Mouse (Mus musculus): Measurements from ENCODE around the gene Slco2b1. TPM values are rescaled to one million over a fixed set of nuclear protein-coding genes. Genes with fewer than 3 reads are reported as not detected.

The Slco2b1 gene
- polyA plus RNA-seq, 1 experiment from 2014 or later, result 3.8 TPM

GRCm38 (mm10) chr7:99662311-99662710 lies 48.8 kb downstream of the Slco2b1 start:
- no peak for DNase-seq (ENCODE audit: low spot score)
- Histone ChIP-seq H3K9ac (replicated peaks; ENCODE audit: low read depth) (no peak overlapping the region), H3K36me3 (ENCODE audit: insufficient read depth, low read length) (no peaks in the 10 kb centered on the region), H3K27me3 (replicated peaks; ENCODE audit: insufficient read depth, low read length) (no peaks in the 10 kb centered on the region), H3K4me3 (ENCODE audit: low read depth, low read length) (no peak overlapping the region), H3K4me2 (replicated peaks; ENCODE audit: low read depth, low read length) (no peak overlapping the region), H3K9me3 (ENCODE audit: low read length) (no peaks in the 10 kb centered on the region), H3K27ac (ENCODE audit: low read length) (no peak overlapping the region), H3K4me1 (ENCODE audit: insufficient read depth, low read depth, low read length) (no peaks in the 10 kb centered on the region)
- 74% methylated on average over 2 of the region's 2 CpGs for WGBS
- TF ChIP-seq CTCF (IDR thresholded peaks at IDR 0.05) (no peak), EP300 (IDR thresholded peaks at IDR 0.05) (no peak)
- no peak for ATAC-seq

GRCm38 (mm10) chr7:99661571-99662230 lies 49.4 kb downstream of the Slco2b1 start:
- H3K9me3 ChIP-seq (ENCODE audit: low read length), result no peaks in the 10 kb centered on the region
- H3K27me3 ChIP-seq (replicated peaks; ENCODE audit: insufficient read depth, low read length), result no peaks in the 10 kb centered on the region
- no peak overlapping the region for H3K4me2 ChIP-seq (replicated peaks; ENCODE audit: low read depth, low read length)
- DNase-seq (ENCODE audit: low spot score) (no peak), ATAC-seq (no peak)
- TF ChIP-seq EP300 (IDR thresholded peaks at IDR 0.05), result no peak
- TF ChIP-seq CTCF (IDR thresholded peaks at IDR 0.05), result no peak
- no peak overlapping the region for H3K4me3 ChIP-seq (ENCODE audit: low read depth, low read length)
- no peak overlapping the region for H3K27ac ChIP-seq (ENCODE audit: low read length)
- 60% methylated on average over 14 of the region's 14 CpGs for WGBS
- no peaks in the 10 kb centered on the region for H3K36me3 ChIP-seq (ENCODE audit: insufficient read depth, low read length)
- no peaks in the 10 kb centered on the region for H3K4me1 ChIP-seq (ENCODE audit: insufficient read depth, low read depth, low read length)
- no peak overlapping the region for H3K9ac ChIP-seq (replicated peaks; ENCODE audit: low read depth)

DNA sequence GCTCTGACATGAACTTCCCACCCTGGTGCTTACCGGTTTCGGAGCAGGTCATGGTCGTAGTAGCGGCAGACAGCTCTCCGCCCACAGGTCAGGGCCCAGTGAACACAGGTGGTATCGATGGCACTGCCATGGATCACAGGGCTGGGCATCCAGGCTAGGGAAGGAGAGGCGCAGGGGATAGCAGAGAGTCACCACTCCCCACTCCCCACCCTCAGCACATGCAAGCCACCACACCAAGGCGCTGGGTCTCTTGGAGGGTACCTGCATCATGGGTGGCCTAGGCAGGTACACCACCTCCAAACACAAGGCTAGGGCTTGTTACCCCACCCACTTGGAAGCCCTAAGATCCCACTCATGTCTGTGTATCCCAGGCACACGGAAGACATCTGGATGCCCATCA lies 50.1 kb downstream of the Slco2b1 start:
- H3K4me2 ChIP-seq (replicated peaks; ENCODE audit: low read depth, low read length), result no peak overlapping the region
- H3K9me3 ChIP-seq (ENCODE audit: low read length), result no peaks in the 10 kb centered on the region
- no peak overlapping the region for H3K4me3 ChIP-seq (ENCODE audit: low read depth, low read length)
- H3K4me1 ChIP-seq (ENCODE audit: insufficient read depth, low read depth, low read length), result no peaks in the 10 kb centered on the region
- H3K27ac ChIP-seq (ENCODE audit: low read length), result no peak overlapping the region
- no peak overlapping the region for H3K9ac ChIP-seq (replicated peaks; ENCODE audit: low read depth)
- WGBS, result 85% methylated on average over 9 of the region's 9 CpGs
- ATAC-seq (no peak), DNase-seq (ENCODE audit: low spot score) (no peak)
- H3K27me3 ChIP-seq (replicated peaks; ENCODE audit: insufficient read depth, low read length), result no peaks in the 10 kb centered on the region
- no peaks in the 10 kb centered on the region for H3K36me3 ChIP-seq (ENCODE audit: insufficient read depth, low read length)
- TF ChIP-seq EP300 (IDR thresholded peaks at IDR 0.05) (no peak), CTCF (IDR thresholded peaks at IDR 0.05) (no peak)

DNA sequence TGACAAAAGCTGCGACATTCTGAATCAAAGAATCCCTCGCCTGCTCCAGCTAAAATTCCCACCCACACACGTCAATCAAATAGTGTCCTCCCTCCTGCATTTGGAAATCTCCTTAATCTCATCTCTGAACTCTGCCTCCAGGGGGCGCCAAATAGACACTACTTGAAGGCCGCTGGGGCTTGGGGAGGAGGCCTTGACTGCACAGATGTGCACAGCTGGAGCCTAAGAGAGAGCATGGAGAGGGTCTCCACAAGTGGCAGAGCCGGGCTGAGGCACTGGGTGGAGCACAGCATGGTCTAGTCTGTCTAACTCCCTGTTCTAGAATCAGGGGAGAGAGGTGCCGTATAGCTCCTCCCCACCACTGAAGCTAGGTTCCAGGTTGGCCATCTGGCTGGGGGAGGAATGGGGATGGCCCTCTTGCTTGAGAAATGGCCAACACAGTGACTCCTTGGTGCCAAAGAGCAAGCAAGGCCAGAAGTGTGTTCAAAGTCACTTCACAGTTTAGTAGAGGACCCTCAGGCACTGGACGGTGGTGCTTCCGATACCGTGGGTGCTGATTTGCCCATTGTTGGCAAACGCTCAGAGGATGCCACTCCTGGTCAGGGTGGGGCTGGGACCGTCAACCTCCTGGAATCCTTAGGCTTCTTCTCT lies 51.6 kb downstream of the Slco2b1 start:
- peak; percentile 66 for ATAC-seq
- no peak for TF ChIP-seq EP300 (IDR thresholded peaks at IDR 0.05)
- peak; percentile 90 for TF ChIP-seq CTCF (IDR thresholded peaks at IDR 0.05)
- Histone ChIP-seq H3K27ac (ENCODE audit: low read length) (no peak overlapping the region), H3K4me1 (ENCODE audit: insufficient read depth, low read depth, low read length) (no peaks in the 10 kb centered on the region), H3K36me3 (ENCODE audit: insufficient read depth, low read length) (no peaks in the 10 kb centered on the region), H3K27me3 (replicated peaks; ENCODE audit: insufficient read depth, low read length) (no peaks in the 10 kb centered on the region), H3K9ac (replicated peaks; ENCODE audit: low read depth) (no peak overlapping the region), H3K4me2 (replicated peaks; ENCODE audit: low read depth, low read length) (no peak overlapping the region), H3K9me3 (ENCODE audit: low read length) (no peaks in the 10 kb centered on the region), H3K4me3 (ENCODE audit: low read depth, low read length) (no peak overlapping the region)
- peak; percentile 87 for DNase-seq (ENCODE audit: low spot score)
- WGBS, result 44% methylated on average over 12 of the region's 12 CpGs

GRCm38 (mm10) chr7:99654244-99654643 lies 56.9 kb downstream of the Slco2b1 start:
- DNase-seq (ENCODE audit: low spot score), result no peak
- Histone ChIP-seq H3K9ac (replicated peaks; ENCODE audit: low read depth) (no peak overlapping the region), H3K36me3 (ENCODE audit: insufficient read depth, low read length) (no peaks in the 10 kb centered on the region), H3K9me3 (ENCODE audit: low read length) (no peaks in the 10 kb centered on the region), H3K4me2 (replicated peaks; ENCODE audit: low read depth, low read length) (no peak overlapping the region), H3K4me1 (ENCODE audit: insufficient read depth, low read depth, low read length) (no peaks in the 10 kb centered on the region), H3K27ac (ENCODE audit: low read length) (no peak overlapping the region), H3K4me3 (ENCODE audit: low read depth, low read length) (no peak overlapping the region), H3K27me3 (replicated peaks; ENCODE audit: insufficient read depth, low read length) (no peaks in the 10 kb centered on the region)
- no peak for TF ChIP-seq CTCF (IDR thresholded peaks at IDR 0.05)
- TF ChIP-seq EP300 (IDR thresholded peaks at IDR 0.05), result no peak
- no peak for ATAC-seq
- WGBS, result 61% methylated on average over 11 of the region's 11 CpGs

DNA sequence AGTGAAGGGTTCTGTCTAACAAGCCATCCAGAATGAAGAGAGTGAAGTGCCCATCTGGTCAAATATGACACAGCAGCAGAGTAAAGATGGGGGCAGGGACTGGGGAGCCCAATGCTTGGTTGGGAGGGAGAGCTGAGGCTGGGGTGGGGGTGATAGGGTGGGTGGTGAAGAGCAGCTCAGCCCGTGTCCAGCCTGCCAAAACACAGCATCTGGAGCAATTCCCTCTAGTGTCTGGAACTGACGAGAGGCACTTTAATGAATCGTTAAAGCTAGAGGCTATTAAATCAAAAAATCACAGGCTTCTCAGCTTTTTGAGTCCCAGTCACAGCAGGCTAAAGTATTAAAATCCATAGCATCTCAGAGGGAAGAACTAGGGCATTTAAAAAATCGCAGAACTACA lies 61.6 kb downstream of the Slco2b1 start:
- H3K4me1 ChIP-seq (ENCODE audit: insufficient read depth, low read depth, low read length), result no peaks in the 10 kb centered on the region
- no peak for TF ChIP-seq EP300 (IDR thresholded peaks at IDR 0.05)
- no peak for TF ChIP-seq CTCF (IDR thresholded peaks at IDR 0.05)
- H3K36me3 ChIP-seq (ENCODE audit: insufficient read depth, low read length), result no peaks in the 10 kb centered on the region
- no peak overlapping the region for H3K4me2 ChIP-seq (replicated peaks; ENCODE audit: low read depth, low read length)
- 60% methylated on average over 4 of the region's 4 CpGs for WGBS
- H3K27ac ChIP-seq (ENCODE audit: low read length), result no peak overlapping the region
- DNase-seq (ENCODE audit: low spot score), result no peak
- no peaks in the 10 kb centered on the region for H3K27me3 ChIP-seq (replicated peaks; ENCODE audit: insufficient read depth, low read length)
- no peak for ATAC-seq
- no peaks in the 10 kb centered on the region for H3K9me3 ChIP-seq (ENCODE audit: low read length)
- H3K9ac ChIP-seq (replicated peaks; ENCODE audit: low read depth), result no peak overlapping the region
- H3K4me3 ChIP-seq (ENCODE audit: low read depth, low read length), result no peak overlapping the region

Data from lung, postnatal 0 days (tissue).